Mouse (Mus musculus): ENCODE measurements around the gene Tnip1. TPM values are rescaled to one million over a fixed set of nuclear protein-coding genes. Genes with fewer than 3 reads are reported as not detected.
"Not testable (repeated sequence)": the region's sequence is repeated elsewhere in the genome, so short reads cannot be mapped to it uniquely, and the experiment has no call there.

Tnip1 gene
- polyA plus RNA-seq, 1 experiment, result 20.6 TPM

- 56% methylated on average over 4 of the region's 4 CpGs for WGBS
- peak overlapping the region; percentile 96 for H3K27ac ChIP-seq (ENCODE audit: insufficient read depth, low read depth, low read length)
- H3K4me1 ChIP-seq (ENCODE audit: control insufficient read depth, insufficient read depth, low read length), result peaks cover 19% of the 10 kb centered on the region
These were observed 63.1 kb downstream of the Tnip1 start for GRCm38 (mm10) chr11:54899657-54900056.

GRCm38 (mm10) chr11:54897470-54897869 is 65.2 kb downstream of the Tnip1 start:
- no peaks in the 10 kb centered on the region for H3K27me3 ChIP-seq (replicated peaks; ENCODE audit: control insufficient read depth, insufficient read depth, low read length)
- no peaks in the 10 kb centered on the region for H3K36me3 ChIP-seq (ENCODE audit: control insufficient read depth, insufficient read depth, low read length)
- peaks cover 22% of the 10 kb centered on the region for H3K4me1 ChIP-seq (ENCODE audit: control insufficient read depth, insufficient read depth, low read length)
- no peak overlapping the region for H3K4me3 ChIP-seq (ENCODE audit: insufficient read depth, low read depth, low read length)
- peak overlapping the region; percentile 97 for H3K27ac ChIP-seq (ENCODE audit: insufficient read depth, low read depth, low read length)
- peak; percentile 93 for DNase-seq
- no peak for TF ChIP-seq POLR2A (IDR thresholded peaks at IDR 0.05; ENCODE audit: low read depth, low read length)
- TF ChIP-seq CTCF (conservative IDR thresholded peaks at IDR 0.05; ENCODE audit: insufficient read depth, insufficient read length, low read depth, low read length), result no peak
- WGBS, result 45% methylated on average over 5 of the region's 5 CpGs

More at GRCm38 (mm10) chr11:54899657-54900056, 63.1 kb downstream of the Tnip1 start:
- Histone ChIP-seq H3K4me3 (ENCODE audit: insufficient read depth, low read depth, low read length) (no peak overlapping the region), H3K27me3 (replicated peaks; ENCODE audit: control insufficient read depth, insufficient read depth, low read length) (no peaks in the 10 kb centered on the region), H3K36me3 (ENCODE audit: control insufficient read depth, insufficient read depth, low read length) (peaks cover 1% of the 10 kb centered on the region; the same call in 1 of the 2 replicates)
- peak; percentile 81 for DNase-seq
- TF ChIP-seq POLR2A (IDR thresholded peaks at IDR 0.05; ENCODE audit: low read depth, low read length), result no peak
- no peak for TF ChIP-seq CTCF (conservative IDR thresholded peaks at IDR 0.05; ENCODE audit: insufficient read depth, insufficient read length, low read depth, low read length)

GRCm38 (mm10) chr11:54896646-54897045 is 66.1 kb downstream of the Tnip1 start:
- H3K36me3 ChIP-seq (ENCODE audit: control insufficient read depth, insufficient read depth, low read length); H3K4me3 ChIP-seq (ENCODE audit: insufficient read depth, low read depth, low read length); H3K27me3 ChIP-seq (replicated peaks; ENCODE audit: control insufficient read depth, insufficient read depth, low read length): not testable (repeated sequence)
- peak overlapping the region; percentile 97 for H3K27ac ChIP-seq (ENCODE audit: insufficient read depth, low read depth, low read length)
- peak; percentile 85 for DNase-seq
- 35% methylated on average over 3 of the region's 3 CpGs for WGBS
- peaks cover 25% of the 10 kb centered on the region for H3K4me1 ChIP-seq (ENCODE audit: control insufficient read depth, insufficient read depth, low read length)

- DNase-seq, result peak; percentile 86
- peaks cover 27% of the 10 kb centered on the region for H3K4me1 ChIP-seq (ENCODE audit: control insufficient read depth, insufficient read depth, low read length)
- WGBS, result 42% methylated on average over 9 of the region's 9 CpGs
- no peaks in the 10 kb centered on the region for H3K36me3 ChIP-seq (ENCODE audit: control insufficient read depth, insufficient read depth, low read length)
- H3K4me3 ChIP-seq (ENCODE audit: insufficient read depth, low read depth, low read length), result no peak overlapping the region
- TF ChIP-seq POLR2A (IDR thresholded peaks at IDR 0.05; ENCODE audit: low read depth, low read length) (no peak), CTCF (conservative IDR thresholded peaks at IDR 0.05; ENCODE audit: insufficient read depth, insufficient read length, low read depth, low read length) (no peak)
- peak overlapping the region; percentile 77 for H3K27ac ChIP-seq (ENCODE audit: insufficient read depth, low read depth, low read length)
- no peaks in the 10 kb centered on the region for H3K27me3 ChIP-seq (replicated peaks; ENCODE audit: control insufficient read depth, insufficient read depth, low read length)
These were observed 68.1 kb downstream of the Tnip1 start for GRCm38 (mm10) chr11:54894589-54894988.

GRCm38 (mm10) chr11:54892091-54892490 is 70.6 kb downstream of the Tnip1 start:
- DNase-seq, result peak; percentile 59
- Histone ChIP-seq H3K4me1 (ENCODE audit: control insufficient read depth, insufficient read depth, low read length) (peaks cover 15% of the 10 kb centered on the region; the same call in 1 of the 2 replicates), H3K4me3 (ENCODE audit: insufficient read depth, low read depth, low read length) (no peak overlapping the region), H3K27ac (ENCODE audit: insufficient read depth, low read depth, low read length) (peak overlapping the region; percentile 80), H3K36me3 (ENCODE audit: control insufficient read depth, insufficient read depth, low read length) (no peaks in the 10 kb centered on the region), H3K27me3 (replicated peaks; ENCODE audit: control insufficient read depth, insufficient read depth, low read length) (no peaks in the 10 kb centered on the region)
- no peak for TF ChIP-seq CTCF (conservative IDR thresholded peaks at IDR 0.05; ENCODE audit: insufficient read depth, insufficient read length, low read depth, low read length)
- no peak for TF ChIP-seq POLR2A (IDR thresholded peaks at IDR 0.05; ENCODE audit: low read depth, low read length)
- 52% methylated on average over 7 of the region's 7 CpGs for WGBS

DNA sequence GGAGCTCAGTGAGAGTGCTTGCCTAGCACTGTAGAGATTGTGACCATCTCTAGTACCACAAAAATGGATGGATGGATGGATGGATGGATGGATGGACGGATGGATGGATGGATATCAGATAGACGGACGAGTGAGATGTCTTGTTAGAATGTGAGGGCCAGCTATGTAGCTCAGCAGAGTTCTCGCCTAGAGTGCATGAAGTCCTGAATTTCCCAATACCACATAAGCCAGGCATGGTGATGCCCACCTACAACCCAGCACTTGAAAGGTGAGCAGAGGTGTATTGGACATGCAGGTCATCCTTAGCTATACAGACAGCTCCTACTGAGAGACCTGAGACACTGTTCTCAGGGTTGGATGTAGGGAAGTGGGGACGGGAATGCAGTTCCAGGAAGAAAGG is 71.4 kb downstream of the Tnip1 start:
- 86% methylated on average over 5 of the region's 5 CpGs for WGBS
- H3K27me3 ChIP-seq (replicated peaks; ENCODE audit: control insufficient read depth, insufficient read depth, low read length), result no peaks in the 10 kb centered on the region
- peaks cover 11% of the 10 kb centered on the region; the same call in 1 of the 2 replicates for H3K4me1 ChIP-seq (ENCODE audit: control insufficient read depth, insufficient read depth, low read length)
- peak overlapping the region; percentile 80 for H3K27ac ChIP-seq (ENCODE audit: insufficient read depth, low read depth, low read length)
- TF ChIP-seq CTCF (conservative IDR thresholded peaks at IDR 0.05; ENCODE audit: insufficient read depth, insufficient read length, low read depth, low read length) (no peak), POLR2A (IDR thresholded peaks at IDR 0.05; ENCODE audit: low read depth, low read length) (no peak)
- no peak overlapping the region for H3K4me3 ChIP-seq (ENCODE audit: insufficient read depth, low read depth, low read length)
- H3K36me3 ChIP-seq (ENCODE audit: control insufficient read depth, insufficient read depth, low read length), result no peaks in the 10 kb centered on the region
- DNase-seq, result no peak

GRCm38 (mm10) chr11:54887927-54888326 is 74.8 kb downstream of the Tnip1 start:
- Histone ChIP-seq H3K4me1 (ENCODE audit: control insufficient read depth, insufficient read depth, low read length) (peaks cover 26% of the 10 kb centered on the region), H3K27me3 (replicated peaks; ENCODE audit: control insufficient read depth, insufficient read depth, low read length) (no peaks in the 10 kb centered on the region), H3K36me3 (ENCODE audit: control insufficient read depth, insufficient read depth, low read length) (no peaks in the 10 kb centered on the region), H3K4me3 (ENCODE audit: insufficient read depth, low read depth, low read length) (no peak overlapping the region), H3K27ac (ENCODE audit: insufficient read depth, low read depth, low read length) (no peak overlapping the region)
- WGBS, result 71% methylated on average over 6 of the region's 6 CpGs
- no peak for DNase-seq
- TF ChIP-seq POLR2A (IDR thresholded peaks at IDR 0.05; ENCODE audit: low read depth, low read length), result no peak
- no peak for TF ChIP-seq CTCF (conservative IDR thresholded peaks at IDR 0.05; ENCODE audit: insufficient read depth, insufficient read length, low read depth, low read length)
